Mouse (Mus musculus) colon, adult 2 months (tissue): Measurements from ENCODE around the gene Mroh8. TPM values are rescaled to one million over a fixed set of nuclear protein-coding genes. Genes with fewer than 3 reads are reported as not detected.

ENCODE experiments used
- polyA plus RNA-seq: library from polyadenylated mRNA; depleted of rRNA; stranded (reverse); fragments of >200 nt; gene quantifications from 2 replicates; pipeline ENCODE4 v1.2.3, GENCODE M21; 2012; rRNA removed

Gene Mroh8
- 0.12 and 0.16 TPM in 2 replicates for polyA plus RNA-seq

GRCm38 (mm10) chr2:157279416-157279800 is at the start of gene Mroh8:
Mroh8 (minus strand) TSS chr2:157279549.

GRCm38 (mm10) chr2:157278717-157279415 is 483 bp downstream of the Mroh8 start, which contains the start of gene Rpn2:
Rpn2 (plus strand) TSS chr2:157279017.

GRCm38 (mm10) chr2:157204366-157205218 is 74.8 kb downstream of the Mroh8 start, which contains the start of gene Rbl1:
Rbl1 (minus strand) TSS chr2:157204534.

Other genes with a start within 250 kb of the Mroh8 start
- 7.4 and 9.7 TPM in 2 replicates for gene Soga1, start 200.3 kb downstream of the Mroh8 start, polyA plus RNA-seq
- 7.1 and 7.9 TPM in 2 replicates for gene Tldc2, start 192.5 kb downstream of the Mroh8 start, polyA plus RNA-seq
- 32.8 and 33.3 TPM in 2 replicates for gene Samhd1, start 144.3 kb downstream of the Mroh8 start, polyA plus RNA-seq
- 6.4 and 7.1 TPM in 2 replicates for gene Rbl1, start 75.0 kb downstream of the Mroh8 start, polyA plus RNA-seq
- gene Rpn2, start 532 bp downstream of the Mroh8 start, polyA plus RNA-seq, result 230 and 238 TPM in 2 replicates
- gene Ghrh, start 68.0 kb upstream of the Mroh8 start, polyA plus RNA-seq, result not detected in 2 replicates
- 81.6 and 83.3 TPM in 2 replicates for gene Manbal, start 88.0 kb upstream of the Mroh8 start, polyA plus RNA-seq
- gene Src, start 138.9 kb upstream of the Mroh8 start, polyA plus RNA-seq, result 119 and 148 TPM in 2 replicates